Mouse (Mus musculus): ENCODE results near the gene Olfr1042. TPM values are rescaled to one million over a fixed set of nuclear protein-coding genes. Genes with fewer than 3 reads are reported as not detected.
"Not testable (repeated sequence)": the region's sequence is repeated elsewhere in the genome, so short reads cannot be mapped to it uniquely, and the experiment has no call there.

Gene Olfr1042
- polyA plus RNA-seq (2015; fragmentation: Nextera tagmentation; extraction: Ambion mirVana): not detected in 2 replicates

GRCm38 (mm10) chr2:86161738-86162137 lies at the start of gene Olfr1042:
Gene Olfr1042, minus strand, starts transcription at chr2:86161838.
- 81% methylated on average over 2 of the region's 2 CpGs for WGBS
- Histone ChIP-seq H3K9ac (no peak within 1 kb of the TSS), H3K27me3 (replicated peaks) (no peaks in the 10 kb centered on the region), H3K36me3 (no peaks in the 10 kb centered on the region), H3K4me2 (replicated peaks) (no peak within 1 kb of the TSS), H3K4me1 (replicated peaks) (no peaks in the 10 kb centered on the region), H3K4me3 (replicated peaks) (no peak within 1 kb of the TSS), H3K9me3 (no peaks in the 10 kb centered on the region), H3K27ac (no peak within 1 kb of the TSS)
- ATAC-seq: no peak

GRCm38 (mm10) chr2:86202909-86203308 lies 41.3 kb upstream of the Olfr1042 start, which contains the start of gene Olfr1045:
Gene Olfr1045, minus strand, starts transcription at chr2:86203009.
- H3K4me3 ChIP-seq (replicated peaks): no peak within 1 kb of the TSS
- no peak for ATAC-seq
- no peaks in the 10 kb centered on the region for H3K27me3 ChIP-seq (replicated peaks)
- no peak within 1 kb of the TSS for H3K27ac ChIP-seq
- no peaks in the 10 kb centered on the region for H3K9me3 ChIP-seq
- no peaks in the 10 kb centered on the region for H3K36me3 ChIP-seq
- H3K4me1 ChIP-seq (replicated peaks): no peaks in the 10 kb centered on the region
- no peak within 1 kb of the TSS for H3K9ac ChIP-seq
- no peak within 1 kb of the TSS for H3K4me2 ChIP-seq (replicated peaks)

- H3K4me3 ChIP-seq (replicated peaks): no peak overlapping the region
- no peaks in the 10 kb centered on the region for H3K36me3 ChIP-seq
- H3K9me3 ChIP-seq: no peaks in the 10 kb centered on the region
- no peak for ATAC-seq
- no peak overlapping the region for H3K27ac ChIP-seq
- H3K4me2 ChIP-seq (replicated peaks): no peak overlapping the region
- no peak overlapping the region for H3K9ac ChIP-seq
- no peaks in the 10 kb centered on the region for H3K4me1 ChIP-seq (replicated peaks)
- no peaks in the 10 kb centered on the region for H3K27me3 ChIP-seq (replicated peaks)
- WGBS: 46% methylated on average over 1 of the region's 1 CpGs
Measured at GRCm38 (mm10) chr2:86195863-86196262, 34.2 kb upstream of the Olfr1042 start.

- no peak within 1 kb of the TSS for H3K9ac ChIP-seq
- no peaks in the 10 kb centered on the region for H3K9me3 ChIP-seq
- H3K27me3 ChIP-seq (replicated peaks): no peaks in the 10 kb centered on the region
- H3K27ac ChIP-seq: no peak within 1 kb of the TSS
- no peaks in the 10 kb centered on the region for H3K36me3 ChIP-seq
- no peak for ATAC-seq
- H3K4me1 ChIP-seq (replicated peaks): no peaks in the 10 kb centered on the region
- no peak within 1 kb of the TSS for H3K4me2 ChIP-seq (replicated peaks)
- H3K4me3 ChIP-seq (replicated peaks): no peak within 1 kb of the TSS
Measured at GRCm38 (mm10) chr2:86185583-86185982, 23.9 kb upstream of the Olfr1042 start, which contains the start of gene Olfr52. Gene Olfr52, minus strand, starts transcription at chr2:86185683.

GRCm38 (mm10) chr2:86179950-86180349 lies 18.3 kb upstream of the Olfr1042 start:
- H3K27ac ChIP-seq: no peak overlapping the region
- H3K4me1 ChIP-seq (replicated peaks): no peaks in the 10 kb centered on the region
- no peak overlapping the region for H3K9ac ChIP-seq
- H3K4me3 ChIP-seq (replicated peaks): no peak overlapping the region
- no peaks in the 10 kb centered on the region for H3K36me3 ChIP-seq
- H3K4me2 ChIP-seq (replicated peaks): no peak overlapping the region
- no peaks in the 10 kb centered on the region for H3K27me3 ChIP-seq (replicated peaks)
- WGBS: 76% methylated on average over 3 of the region's 3 CpGs
- ATAC-seq: no peak
- H3K9me3 ChIP-seq: no peaks in the 10 kb centered on the region

GRCm38 (mm10) chr2:86177720-86178119 lies 16.1 kb upstream of the Olfr1042 start, which contains the start of gene Olfr1044:
Gene Olfr1044, minus strand, starts transcription at chr2:86177820.
- Histone ChIP-seq H3K27ac (no peak within 1 kb of the TSS), H3K36me3 (no peaks in the 10 kb centered on the region), H3K9me3 (no peaks in the 10 kb centered on the region), H3K4me1 (replicated peaks) (no peaks in the 10 kb centered on the region), H3K4me3 (replicated peaks) (no peak within 1 kb of the TSS), H3K4me2 (replicated peaks) (no peak within 1 kb of the TSS), H3K27me3 (replicated peaks) (no peaks in the 10 kb centered on the region), H3K9ac (no peak within 1 kb of the TSS)
- no peak for ATAC-seq

- not testable (repeated sequence) for H3K9ac ChIP-seq; H3K4me2 ChIP-seq (replicated peaks); H3K27ac ChIP-seq; ATAC-seq; H3K4me3 ChIP-seq (replicated peaks); H3K36me3 ChIP-seq; H3K9me3 ChIP-seq; H3K27me3 ChIP-seq (replicated peaks); H3K4me1 ChIP-seq (replicated peaks)
- 84% methylated on average over 7 of the region's 7 CpGs for WGBS
Measured at GRCm38 (mm10) chr2:86175422-86175821, 13.8 kb upstream of the Olfr1042 start.

GRCm38 (mm10) chr2:86167422-86167821 lies 5.8 kb upstream of the Olfr1042 start, which contains the start of gene Olfr1043:
Gene Olfr1043, minus strand, starts transcription at chr2:86167522.
- Histone ChIP-seq H3K4me1 (replicated peaks) (no peaks in the 10 kb centered on the region), H3K4me3 (replicated peaks) (no peak within 1 kb of the TSS), H3K27me3 (replicated peaks) (no peaks in the 10 kb centered on the region), H3K9me3 (no peaks in the 10 kb centered on the region), H3K4me2 (replicated peaks) (no peak within 1 kb of the TSS), H3K27ac (no peak within 1 kb of the TSS), H3K36me3 (no peaks in the 10 kb centered on the region), H3K9ac (no peak within 1 kb of the TSS)
- ATAC-seq: no peak
- WGBS: 94% methylated on average over 2 of the region's 2 CpGs

GRCm38 (mm10) chr2:86146632-86147031 lies 15.0 kb downstream of the Olfr1042 start, which contains the start of gene Olfr1040:
Gene Olfr1040, minus strand, starts transcription at chr2:86146732.
- Histone ChIP-seq H3K4me2 (replicated peaks) (no peak within 1 kb of the TSS), H3K4me3 (replicated peaks) (no peak within 1 kb of the TSS), H3K27ac (no peak within 1 kb of the TSS), H3K36me3 (no peaks in the 10 kb centered on the region), H3K9me3 (no peaks in the 10 kb centered on the region), H3K27me3 (replicated peaks) (no peaks in the 10 kb centered on the region), H3K4me1 (replicated peaks) (no peaks in the 10 kb centered on the region), H3K9ac (no peak within 1 kb of the TSS)
- 80% methylated on average over 1 of the region's 1 CpGs for WGBS
- ATAC-seq: no peak

- Histone ChIP-seq H3K9ac (no peak within 1 kb of the TSS), H3K4me3 (replicated peaks) (no peak within 1 kb of the TSS), H3K27ac (no peak within 1 kb of the TSS), H3K4me2 (replicated peaks) (no peak within 1 kb of the TSS), H3K27me3 (replicated peaks) (no peaks in the 10 kb centered on the region), H3K4me1 (replicated peaks) (no peaks in the 10 kb centered on the region), H3K9me3 (no peaks in the 10 kb centered on the region), H3K36me3 (no peaks in the 10 kb centered on the region)
- ATAC-seq: no peak
- 96% methylated on average over 1 of the region's 1 CpGs for WGBS
Measured at GRCm38 (mm10) chr2:86135828-86136227, 25.8 kb downstream of the Olfr1042 start, which contains the start of gene Olfr1039. Gene Olfr1039, minus strand, starts transcription at chr2:86135928.

Other genes starting within 250 kb of the Olfr1042 start
- not detected in 2 replicates for gene Olfr1025-ps1, start 246.6 kb downstream of the Olfr1042 start, polyA plus RNA-seq (2015; fragmentation: Nextera tagmentation; extraction: Ambion mirVana)
- gene Olfr1026, start 240.3 kb downstream of the Olfr1042 start, polyA plus RNA-seq (2015; fragmentation: Nextera tagmentation; extraction: Ambion mirVana): not detected in 2 replicates
- gene Olfr1028, start 211.4 kb downstream of the Olfr1042 start, polyA plus RNA-seq (2015; fragmentation: Nextera tagmentation; extraction: Ambion mirVana): not detected in 2 replicates
- gene Olfr1029, start 187.9 kb downstream of the Olfr1042 start, polyA plus RNA-seq (2015; fragmentation: Nextera tagmentation; extraction: Ambion mirVana): not detected in 2 replicates
- gene Olfr1030, start 182.6 kb downstream of the Olfr1042 start, polyA plus RNA-seq (2015; fragmentation: Nextera tagmentation; extraction: Ambion mirVana): not detected in 2 replicates
- not detected in 2 replicates for gene Olfr1031, start 171.5 kb downstream of the Olfr1042 start, polyA plus RNA-seq (2015; fragmentation: Nextera tagmentation; extraction: Ambion mirVana)
- gene Olfr1032, start 156.3 kb downstream of the Olfr1042 start, polyA plus RNA-seq (2015; fragmentation: Nextera tagmentation; extraction: Ambion mirVana): not detected in 2 replicates
- gene Olfr1033, start 141.2 kb downstream of the Olfr1042 start, polyA plus RNA-seq (2015; fragmentation: Nextera tagmentation; extraction: Ambion mirVana): 2.8 and 3.4 TPM in 2 replicates
- gene Olfr1034, start 116.0 kb downstream of the Olfr1042 start, polyA plus RNA-seq (2015; fragmentation: Nextera tagmentation; extraction: Ambion mirVana): 0.03 and 0.06 TPM in 2 replicates
- gene Olfr1036, start 87.8 kb downstream of the Olfr1042 start, polyA plus RNA-seq (2015; fragmentation: Nextera tagmentation; extraction: Ambion mirVana): not detected in 2 replicates
- not detected in 2 replicates for gene Olfr1037, start 74.5 kb downstream of the Olfr1042 start, polyA plus RNA-seq (2015; fragmentation: Nextera tagmentation; extraction: Ambion mirVana)
- not detected in 2 replicates for gene Olfr1039, start 25.9 kb downstream of the Olfr1042 start, polyA plus RNA-seq (2015; fragmentation: Nextera tagmentation; extraction: Ambion mirVana)
- gene Olfr1040, start 15.1 kb downstream of the Olfr1042 start, polyA plus RNA-seq (2015; fragmentation: Nextera tagmentation; extraction: Ambion mirVana): not detected in 2 replicates
- gene Olfr1043, start 5.7 kb upstream of the Olfr1042 start, polyA plus RNA-seq (2015; fragmentation: Nextera tagmentation; extraction: Ambion mirVana): not detected in 2 replicates
- gene Olfr1044, start 16.0 kb upstream of the Olfr1042 start, polyA plus RNA-seq (2015; fragmentation: Nextera tagmentation; extraction: Ambion mirVana): not detected in 2 replicates
- gene Olfr52, start 23.8 kb upstream of the Olfr1042 start, polyA plus RNA-seq (2015; fragmentation: Nextera tagmentation; extraction: Ambion mirVana): not detected in 2 replicates
- gene Olfr1045, start 41.2 kb upstream of the Olfr1042 start, polyA plus RNA-seq (2015; fragmentation: Nextera tagmentation; extraction: Ambion mirVana): not detected in 2 replicates
- not detected in 2 replicates for gene Olfr1046, start 57.5 kb upstream of the Olfr1042 start, polyA plus RNA-seq (2015; fragmentation: Nextera tagmentation; extraction: Ambion mirVana)
- not detected in 2 replicates for gene Olfr1047, start 69.6 kb upstream of the Olfr1042 start, polyA plus RNA-seq (2015; fragmentation: Nextera tagmentation; extraction: Ambion mirVana)
- not detected in 2 replicates for gene Olfr1048, start 78.5 kb upstream of the Olfr1042 start, polyA plus RNA-seq (2015; fragmentation: Nextera tagmentation; extraction: Ambion mirVana)
- not detected in 2 replicates for gene Olfr1049, start 96.5 kb upstream of the Olfr1042 start, polyA plus RNA-seq (2015; fragmentation: Nextera tagmentation; extraction: Ambion mirVana)
- not detected in 2 replicates for gene Olfr1051, start 117.2 kb upstream of the Olfr1042 start, polyA plus RNA-seq (2015; fragmentation: Nextera tagmentation; extraction: Ambion mirVana)
- not detected in 2 replicates for gene Olfr1052, start 130.6 kb upstream of the Olfr1042 start, polyA plus RNA-seq (2015; fragmentation: Nextera tagmentation; extraction: Ambion mirVana)
- not detected in 2 replicates for gene Olfr1053, start 153.4 kb upstream of the Olfr1042 start, polyA plus RNA-seq (2015; fragmentation: Nextera tagmentation; extraction: Ambion mirVana)
- gene Olfr1054, start 173.6 kb upstream of the Olfr1042 start, polyA plus RNA-seq (2015; fragmentation: Nextera tagmentation; extraction: Ambion mirVana): not detected in 2 replicates
- gene Olfr1055, start 188.4 kb upstream of the Olfr1042 start, polyA plus RNA-seq (2015; fragmentation: Nextera tagmentation; extraction: Ambion mirVana): not detected in 2 replicates
- gene Olfr1056, start 200.6 kb upstream of the Olfr1042 start, polyA plus RNA-seq (2015; fragmentation: Nextera tagmentation; extraction: Ambion mirVana): not detected in 2 replicates
- gene Olfr1057, start 216.6 kb upstream of the Olfr1042 start, polyA plus RNA-seq (2015; fragmentation: Nextera tagmentation; extraction: Ambion mirVana): not detected in 2 replicates
- not detected in 2 replicates for gene Olfr1058, start 226.7 kb upstream of the Olfr1042 start, polyA plus RNA-seq (2015; fragmentation: Nextera tagmentation; extraction: Ambion mirVana)

Measured in intestine, embryonic 15.5 days (tissue).